Mouse (Mus musculus): ENCODE measurements around the gene Gm12169. TPM values are rescaled to one million over a fixed set of nuclear protein-coding genes. Genes with fewer than 3 reads are reported as not detected.

Gene Gm12169
- not detected in 2 replicates for polyA plus RNA-seq (2012; rRNA removed)

GRCm38 (mm10) chr11:46523912-46524311 is at the start of gene Gm12169:
Gene Gm12169 (plus strand): TSS chr11:46524212.

GRCm38 (mm10) chr11:46571327-46571726 is 47.3 kb downstream of the Gm12169 start, which contains the start of gene BC053393:
Gene BC053393 (plus strand): TSS chr11:46571536.

Other genes with a start within 250 kb of the Gm12169 start
- gene Cyfip2, start 211.4 kb upstream of the Gm12169 start, polyA plus RNA-seq (2012; rRNA removed), result 2.8 and 3.1 TPM in 2 replicates
- gene Itk, start 134.7 kb upstream of the Gm12169 start, polyA plus RNA-seq (2012; rRNA removed), result 0.49 and 0.62 TPM in 2 replicates
- gene Fam71b, start 127.7 kb upstream of the Gm12169 start, polyA plus RNA-seq (2012; rRNA removed), result 0.10 TPM in 1 of 2 replicates, not detected in the other
- 15.1 and 16.3 TPM in 2 replicates for gene Med7, start 87.3 kb upstream of the Gm12169 start, polyA plus RNA-seq (2012; rRNA removed)
- gene Havcr2, start 69.3 kb upstream of the Gm12169 start, polyA plus RNA-seq (2012; rRNA removed), result 0.31 and 0.35 TPM in 2 replicates
- not detected in 2 replicates for gene BC053393, start 47.3 kb downstream of the Gm12169 start, polyA plus RNA-seq (2012; rRNA removed)
- not detected in 2 replicates for gene Dppa1, start 105.0 kb downstream of the Gm12169 start, polyA plus RNA-seq (2012; rRNA removed)
- gene Timd2, start 182.8 kb downstream of the Gm12169 start, polyA plus RNA-seq (2012; rRNA removed), result 0.34 TPM in 1 of 2 replicates, not detected in the other
- not detected in 2 replicates for gene Havcr1, start 210.9 kb downstream of the Gm12169 start, polyA plus RNA-seq (2012; rRNA removed)